Mouse (Mus musculus) thymus, adult 18-20 months (tissue): Measurements from ENCODE around the gene Stk32c.

Experiments used
- DNase-seq, 2 experiments: peaks; one replicate each; pipeline ENCODE4 v3.0.0; 2022; ENCODE audit warnings: mixed read lengths in 2 of 2

Stk32c gene

DNA sequence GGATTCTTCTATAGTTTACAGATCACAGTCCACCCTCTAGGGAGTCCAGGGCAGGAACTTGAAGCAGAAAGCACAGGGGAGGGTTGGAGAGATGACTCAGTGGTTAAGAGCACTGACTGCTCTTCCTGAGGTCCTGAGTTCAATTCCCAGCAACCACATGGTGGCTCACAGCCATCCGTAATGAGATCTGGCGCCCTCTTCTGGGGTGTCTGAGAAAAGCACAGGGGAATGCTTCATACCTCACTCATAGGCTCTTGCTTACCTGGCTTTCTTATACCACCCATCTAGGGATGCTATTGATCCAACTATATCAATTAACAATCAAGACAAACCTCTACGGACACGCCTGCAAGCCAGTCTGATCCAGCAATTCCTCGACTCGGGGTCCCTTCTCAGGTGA, 21.5 kb downstream of the Stk32c start:
- no peak for DNase-seq

DNA sequence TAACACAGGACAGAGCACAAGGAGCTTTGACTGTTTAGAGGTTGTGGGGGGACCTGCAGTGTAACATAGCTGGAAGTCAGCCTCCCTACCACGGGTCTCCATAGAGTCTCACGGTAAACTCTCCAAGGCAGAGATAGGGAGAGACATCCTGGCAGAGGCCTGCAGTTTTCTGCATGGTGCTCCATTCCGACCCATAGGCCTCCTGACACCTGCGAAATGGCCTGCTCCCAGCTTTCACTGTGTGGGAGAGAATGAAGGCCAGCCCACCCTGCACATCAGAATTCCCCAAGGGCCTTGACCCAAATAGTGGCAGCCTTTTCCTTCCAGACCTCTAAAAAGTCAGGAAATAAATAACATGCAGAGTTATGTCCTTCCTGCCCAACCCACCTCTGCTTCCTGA, 22.5 kb downstream of the Stk32c start:
- DNase-seq: no peak

- no peak for DNase-seq
These were observed 24.4 kb downstream of the Stk32c start for GRCm38 (mm10) chr7:139188634-139189207.

DNA sequence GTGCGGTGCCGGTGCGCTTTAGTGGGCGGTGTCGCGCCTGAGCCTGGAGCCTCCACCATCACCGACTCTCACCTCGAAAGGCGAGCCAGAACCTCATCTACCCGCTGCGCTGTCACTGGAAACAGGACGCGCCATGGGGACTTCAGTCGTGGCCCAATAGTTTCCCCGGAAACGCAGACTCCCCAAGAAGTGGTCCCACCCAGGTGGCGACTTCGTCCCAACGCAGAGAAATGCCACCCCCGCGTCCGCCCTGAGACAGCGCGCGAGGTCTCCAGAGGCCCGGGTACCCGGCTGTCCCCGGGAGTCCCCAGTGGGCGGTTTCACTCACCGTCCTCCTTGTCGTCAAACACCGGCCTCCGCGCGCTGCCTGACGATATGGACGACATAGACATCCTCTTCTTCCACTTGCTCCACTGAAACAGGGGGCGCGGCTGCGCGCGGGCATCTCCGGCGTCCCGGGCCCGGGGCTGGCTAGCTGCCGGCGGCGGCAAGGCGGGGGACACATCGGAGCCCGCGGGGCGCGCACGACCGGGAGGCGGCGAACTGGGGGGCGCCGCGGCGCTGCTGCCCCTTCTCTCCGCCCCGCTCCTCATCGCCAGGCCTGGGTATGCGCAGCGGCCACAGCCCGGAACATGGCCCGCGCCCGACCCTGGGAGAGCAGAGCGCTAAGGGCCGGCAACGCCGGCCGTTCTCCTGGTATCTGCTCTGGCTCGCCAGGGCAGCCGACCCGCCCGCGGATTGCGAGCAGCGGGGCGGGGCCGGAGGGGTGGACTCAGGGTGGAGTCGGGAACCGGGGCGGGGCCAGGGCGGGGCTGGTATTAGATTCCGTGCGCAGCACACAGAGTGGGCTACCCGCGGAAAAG, 25.1 kb downstream of the Stk32c start:
- no peak for DNase-seq

GRCm38 (mm10) chr7:139187277-139187676, 25.8 kb downstream of the Stk32c start:
- DNase-seq: no peak

GRCm38 (mm10) chr7:139186436-139186835, 26.7 kb downstream of the Stk32c start:
- no peak for DNase-seq

GRCm38 (mm10) chr7:139185971-139186370, 27.1 kb downstream of the Stk32c start:
- DNase-seq: no peak

DNA sequence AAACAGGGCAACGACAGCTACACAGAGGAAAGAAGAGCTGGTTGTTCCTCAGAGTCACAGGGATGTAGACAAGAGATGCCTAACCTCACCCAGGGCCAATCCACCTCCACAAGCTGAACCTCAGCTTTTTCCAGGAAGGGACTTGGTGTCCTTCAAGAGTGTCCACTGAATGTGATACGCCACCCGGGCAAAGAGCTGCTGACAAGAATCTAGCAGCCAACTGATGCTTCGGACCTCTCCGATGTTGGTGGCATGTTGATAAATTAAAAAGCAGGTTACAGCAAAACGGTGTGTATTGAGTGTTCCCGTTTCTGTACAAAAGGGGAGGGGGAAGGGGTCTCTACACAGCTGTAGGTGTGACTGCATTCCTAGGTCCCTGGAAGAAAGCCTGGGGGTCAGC, 28.3 kb downstream of the Stk32c start:
- DNase-seq: no peak

GRCm38 (mm10) chr7:139184396-139184795, 28.7 kb downstream of the Stk32c start:
- no peak for DNase-seq

DNA sequence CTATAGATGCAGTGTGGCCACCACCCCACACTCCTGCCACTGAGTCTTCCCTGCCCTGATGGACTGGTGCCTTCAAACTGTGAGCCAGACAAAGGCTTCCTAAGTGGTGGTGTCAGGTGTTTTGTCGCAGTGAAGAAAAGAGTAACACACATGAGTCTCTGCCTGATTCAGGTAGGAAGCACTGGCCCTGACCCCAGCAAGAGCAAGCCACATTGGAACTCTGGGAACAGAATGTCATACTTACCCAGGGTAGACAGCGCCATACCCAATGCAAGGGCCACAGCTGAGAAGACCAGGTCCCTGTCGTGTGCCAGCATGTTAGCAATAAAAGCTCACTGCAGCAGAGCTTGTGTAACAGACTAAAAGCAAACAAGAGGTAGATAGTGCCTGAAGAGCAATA, 33.0 kb downstream of the Stk32c start:
- DNase-seq: no peak

DNA sequence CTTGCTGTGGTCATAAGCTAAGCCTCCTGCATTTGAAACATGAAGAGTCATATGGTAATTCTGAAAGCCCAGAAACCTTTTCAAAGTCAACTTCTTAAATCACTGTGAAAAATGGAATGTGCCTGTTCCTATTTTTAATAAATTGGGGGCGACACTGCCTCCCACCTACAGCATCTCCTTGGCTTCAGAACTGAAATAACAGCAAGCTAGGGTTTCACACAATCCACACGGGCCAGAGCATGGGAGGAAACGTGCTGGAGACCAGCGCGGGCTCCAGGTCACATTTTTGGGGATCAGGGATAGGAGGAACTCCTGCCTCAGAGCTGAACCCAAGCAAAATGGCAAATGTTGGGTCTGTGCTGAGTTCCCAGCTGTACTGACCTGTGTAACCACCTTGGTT, 33.8 kb downstream of the Stk32c start:
- DNase-seq: no peak

DNA sequence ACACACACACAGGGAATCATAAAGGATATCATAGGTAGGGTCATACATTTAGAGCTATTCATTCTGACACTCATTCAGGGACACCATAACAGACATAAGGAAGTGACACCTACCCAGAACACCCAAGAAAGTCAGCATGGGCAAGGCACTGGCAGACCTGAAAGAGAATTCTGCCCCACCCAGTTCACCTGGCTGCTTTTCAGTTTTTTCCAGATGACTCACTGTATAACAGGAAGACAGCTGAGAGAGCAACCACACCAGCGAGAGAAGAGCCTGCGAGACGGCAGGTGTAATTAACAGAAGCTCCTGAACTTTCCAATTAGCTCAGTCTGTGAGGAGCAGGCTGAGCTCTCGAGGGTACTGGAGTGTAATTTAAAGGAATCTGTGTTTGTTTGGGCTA, 44.0 kb downstream of the Stk32c start:
- no peak for DNase-seq

DNA sequence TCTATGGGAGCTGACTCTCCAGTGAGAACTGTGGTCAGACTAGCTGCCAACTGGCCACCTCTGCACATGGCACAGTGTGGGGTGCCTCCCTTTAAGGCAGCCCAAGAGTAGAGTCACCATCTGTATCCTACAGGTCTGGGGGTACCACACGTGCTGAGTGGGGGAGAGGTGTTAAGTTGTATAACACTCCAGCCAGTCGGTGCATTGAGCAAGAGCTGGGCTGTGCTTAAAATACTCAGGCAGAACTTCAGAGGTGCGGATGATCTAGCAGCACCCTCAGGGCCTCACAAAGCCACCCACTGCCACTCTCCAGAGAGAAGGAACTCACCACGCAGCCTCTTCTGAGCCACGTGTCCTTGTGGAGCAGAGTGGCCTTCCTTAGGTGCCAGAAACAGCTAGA, 48.7 kb downstream of the Stk32c start:
- no peak for DNase-seq

- no peak for DNase-seq
These were observed 54.2 kb downstream of the Stk32c start for GRCm38 (mm10) chr7:139158956-139159355.

DNA sequence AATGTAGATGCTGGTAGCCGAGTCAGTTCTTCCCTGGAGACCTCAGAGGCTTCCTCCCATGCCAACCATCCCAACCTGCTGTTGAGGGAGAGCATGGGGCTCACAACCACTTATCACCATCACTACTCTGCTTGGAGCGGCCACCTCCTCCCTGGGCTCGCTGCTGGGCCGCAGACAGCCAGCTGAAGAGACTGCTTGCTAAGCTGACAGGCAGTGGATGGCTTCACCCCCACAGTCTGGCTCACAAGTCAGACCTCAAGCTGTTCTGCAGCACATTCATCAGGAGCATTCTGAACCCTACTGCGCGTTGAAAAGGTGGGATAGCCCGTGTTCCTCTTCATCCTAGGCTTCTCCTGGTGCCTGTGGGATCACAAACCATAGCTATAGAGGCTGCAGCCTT, 54.6 kb downstream of the Stk32c start:
- DNase-seq: no peak

- DNase-seq: no peak
These were observed 55.6 kb downstream of the Stk32c start for GRCm38 (mm10) chr7:139157541-139157940.

GRCm38 (mm10) chr7:139156341-139157058, 56.6 kb downstream of the Stk32c start:
- DNase-seq: no peak

GRCm38 (mm10) chr7:139152927-139153326, 60.2 kb downstream of the Stk32c start:
- DNase-seq: no peak

DNA sequence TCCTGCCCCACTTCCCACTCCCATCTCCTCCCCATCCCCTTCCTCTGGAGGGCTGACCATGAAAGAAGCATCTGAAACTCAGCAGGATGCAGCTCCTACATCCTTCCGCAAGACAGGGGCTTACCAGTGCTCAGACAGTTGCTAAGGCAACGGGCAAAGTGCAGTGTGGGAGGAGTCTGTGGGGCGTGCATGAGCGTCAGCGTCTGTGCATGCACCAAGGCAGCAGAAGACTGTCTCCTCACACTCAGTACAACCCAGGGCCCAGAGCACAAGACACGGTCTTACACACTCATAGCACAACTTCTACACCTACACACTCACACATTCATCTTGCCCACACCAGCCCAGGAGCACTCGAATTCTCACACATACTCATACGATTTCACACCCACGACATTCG, 62.0 kb downstream of the Stk32c start:
- DNase-seq: no peak

DNA sequence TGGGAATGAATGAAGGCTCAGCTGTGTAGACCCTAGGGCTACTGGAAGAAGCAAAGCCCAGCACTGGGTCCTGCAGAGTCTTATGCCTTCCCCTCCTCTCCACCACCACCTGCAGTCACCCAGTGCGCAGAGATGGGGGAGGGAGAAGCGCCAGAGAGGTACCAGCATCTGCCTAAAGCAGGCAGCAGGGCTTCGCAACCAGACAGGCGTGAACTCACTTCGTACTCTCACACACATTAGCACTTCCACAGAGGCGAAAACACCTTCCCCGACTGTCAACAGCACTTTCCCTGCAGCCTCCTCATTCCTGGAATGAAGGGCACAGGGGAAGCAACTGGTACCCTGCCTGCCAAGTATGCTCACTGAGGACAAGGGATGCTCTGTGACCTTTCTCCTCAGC, 63.7 kb downstream of the Stk32c start:
- DNase-seq: no peak

GRCm38 (mm10) chr7:139147360-139147759, 65.7 kb downstream of the Stk32c start:
- no peak for DNase-seq

DNA sequence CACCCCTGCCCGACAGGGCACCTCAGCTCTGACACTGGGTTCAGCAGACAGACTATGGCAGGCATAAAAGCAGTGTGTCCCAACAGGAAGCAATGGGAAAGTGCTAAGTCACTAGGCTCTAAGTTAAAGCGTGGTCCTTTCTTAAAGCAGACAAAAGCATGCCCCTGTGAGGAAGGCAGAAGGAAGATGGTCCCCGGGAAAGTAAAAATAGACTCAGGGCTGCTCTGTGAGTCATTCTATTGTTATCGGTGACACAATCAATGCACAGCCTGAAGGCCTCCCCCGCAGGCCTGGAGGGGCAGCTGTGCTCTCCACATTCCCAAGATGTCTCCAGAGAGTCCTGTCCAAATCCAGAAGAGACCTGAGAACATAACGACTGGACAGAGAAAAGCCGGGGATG, 67.2 kb downstream of the Stk32c start:
- DNase-seq: no peak

- no peak for DNase-seq
These were observed 69.3 kb downstream of the Stk32c start for GRCm38 (mm10) chr7:139143785-139144184.

DNA sequence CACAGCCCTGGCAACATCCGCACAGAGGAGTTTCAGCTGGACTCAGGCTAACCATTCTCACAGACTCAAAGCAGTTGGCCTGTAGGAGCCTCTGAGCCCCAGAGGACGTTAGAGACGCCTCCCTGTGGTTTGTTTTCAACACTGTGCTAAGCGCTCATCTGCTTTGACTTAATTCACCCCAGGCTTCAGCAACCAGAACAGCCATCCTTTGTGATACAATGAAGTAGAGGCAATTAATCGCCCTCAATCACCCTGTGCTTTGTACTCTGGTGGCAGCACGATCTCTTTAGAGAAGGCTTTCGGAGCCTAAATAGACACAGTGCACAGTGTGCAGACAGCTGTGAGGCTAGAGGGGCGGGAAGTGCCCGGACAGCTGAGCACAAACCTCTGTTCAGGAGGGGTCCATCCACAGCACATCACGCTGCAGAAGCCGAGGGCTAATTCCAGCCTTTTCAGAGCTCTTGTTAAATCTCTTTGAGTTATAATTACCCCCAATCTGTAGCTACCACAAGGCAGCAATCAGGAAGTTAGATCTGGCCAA, 73.1 kb downstream of the Stk32c start:
- no peak for DNase-seq
